Mouse (Mus musculus): Measurements from ENCODE around the gene Unk.

- no peak for TF ChIP-seq CTCF (IDR thresholded peaks at IDR 0.05; ENCODE audit: extremely low read depth, insufficient read length, insufficient replicate concordance, low read depth, low read length)
- TF ChIP-seq POLR2A (IDR thresholded peaks at IDR 0.05; ENCODE audit: low read depth, low read length) = no peak
Measured at GRCm38 (mm10) chr11:116091591-116091990, 61.5 kb downstream of the Unk start.

Data from small intestine, adult 2 months (tissue).